Mouse (Mus musculus) cerebral cortex, adult 2 months (tissue): ENCODE results near the gene Arpc5l.

Experiments
- WGBS: fragments of 180-500 bp; shearing (Covaris S2); methylation state at CpG from one replicate; pipeline ENCODE4 v1.1.7; 2018; 5-methylcytosine and 5-hydroxymethylcytosine counted together

Gene Arpc5l

GRCm38 (mm10) chr2:38999910-39000586 is 5.1 kb upstream of the Arpc5l start:
- WGBS, result 65% methylated on average over 8 of the region's 8 CpGs

GRCm38 (mm10) chr2:39000587-39000919 is 4.6 kb upstream of the Arpc5l start:
- WGBS, result 77% methylated on average over 4 of the region's 4 CpGs

- WGBS, result 68% methylated on average over 3 of the region's 3 CpGs
These were observed 3.3 kb upstream of the Arpc5l start for GRCm38 (mm10) chr2:39001866-39002265.

GRCm38 (mm10) chr2:39003106-39003505 is 2.0 kb upstream of the Arpc5l start:
- 38% methylated on average over 8 of the region's 8 CpGs for WGBS

GRCm38 (mm10) chr2:39003512-39003911 is 1.6 kb upstream of the Arpc5l start:
- WGBS, result 64% methylated on average over 5 of the region's 5 CpGs

- under 1% methylated on average over 11 of the region's 11 CpGs for WGBS
These were observed 776 bp upstream of the Arpc5l start for GRCm38 (mm10) chr2:39004372-39004771.

- WGBS, result 11% methylated on average over 15 of the region's 15 CpGs
These were observed 479 bp downstream of the Arpc5l start, which contains the start of gene Rpl35 for GRCm38 (mm10) chr2:39005574-39006079. Rpl35 (minus strand) TSS chr2:39005624.

- 79% methylated on average over 14 of the region's 14 CpGs for WGBS
These were observed 1.1 kb downstream of the Arpc5l start for GRCm38 (mm10) chr2:39006149-39006730.

GRCm38 (mm10) chr2:39007865-39008264 is 2.7 kb downstream of the Arpc5l start:
- WGBS, result under 1% methylated on average over 44 of the region's 44 CpGs

GRCm38 (mm10) chr2:39008350-39008851 is 3.3 kb downstream of the Arpc5l start:
- under 1% methylated on average over 25 of the region's 25 CpGs for WGBS

GRCm38 (mm10) chr2:39008954-39009365 is 3.8 kb downstream of the Arpc5l start:
- WGBS, result 16% methylated on average over 3 of the region's 3 CpGs

GRCm38 (mm10) chr2:39010144-39010543 is 5.0 kb downstream of the Arpc5l start:
- WGBS, result 89% methylated on average over 5 of the region's 5 CpGs

- 53% methylated on average over 3 of the region's 3 CpGs for WGBS
These were observed 6.8 kb downstream of the Arpc5l start for GRCm38 (mm10) chr2:39011971-39012370.

GRCm38 (mm10) chr2:39012768-39013279 is 7.7 kb downstream of the Arpc5l start:
- 85% methylated on average over 7 of the region's 7 CpGs for WGBS

GRCm38 (mm10) chr2:39016581-39016980 is 11.4 kb downstream of the Arpc5l start:
- 70% methylated on average over 3 of the region's 3 CpGs for WGBS

- 90% methylated on average over 1 of the region's 1 CpGs for WGBS
These were observed 14.9 kb downstream of the Arpc5l start for GRCm38 (mm10) chr2:39020004-39020403.

- 54% methylated on average over 1 of the region's 1 CpGs for WGBS
These were observed 26.5 kb downstream of the Arpc5l start for GRCm38 (mm10) chr2:39031611-39032010.

GRCm38 (mm10) chr2:39040215-39040614 is 35.1 kb downstream of the Arpc5l start:
- 98% methylated on average over 1 of the region's 1 CpGs for WGBS

- WGBS, result 100% methylated on average over 1 of the region's 1 CpGs
These were observed 43.4 kb downstream of the Arpc5l start for GRCm38 (mm10) chr2:39048515-39048914.

GRCm38 (mm10) chr2:39064687-39065399 is 59.7 kb downstream of the Arpc5l start:
- 3% methylated on average over 25 of the region's 25 CpGs for whole genome bisulfite sequencing
